Mouse (Mus musculus): ENCODE results near the gene Gm20765.
"Not testable (repeated sequence)": the region's sequence is repeated elsewhere in the genome, so short reads cannot be mapped to it uniquely, and the experiment has no call there.

Gene Gm20765

GRCm38 (mm10) chr10:104185233-104185632, at the start of gene Gm20765:
TSS of gene Gm20765 (plus strand) at chr10:104185533.
- not testable (repeated sequence) for DNase-seq (ENCODE audit: low spot score in 2 of 2)

- DNase-seq (ENCODE audit: low spot score in 2 of 2), result not testable (repeated sequence)
Measured at GRCm38 (mm10) chr10:104142687-104143086, 42.6 kb upstream of the Gm20765 start, which contains the start of gene Gm21293. TSS of gene Gm21293 (plus strand) at chr10:104142987.

- DNase-seq (ENCODE audit: low spot score in 2 of 2), result not testable (repeated sequence)
Measured at GRCm38 (mm10) chr10:104151197-104151596, 34.1 kb upstream of the Gm20765 start, which contains the start of gene Gm6763. TSS of gene Gm6763 (plus strand) at chr10:104151497.

- DNase-seq (ENCODE audit: low spot score in 2 of 2), result not testable (repeated sequence)
Measured at GRCm38 (mm10) chr10:104159706-104160105, 25.6 kb upstream of the Gm20765 start, which contains the start of gene Gm8764. TSS of gene Gm8764 (plus strand) at chr10:104160006.

GRCm38 (mm10) chr10:104168215-104168614, 17.1 kb upstream of the Gm20765 start, which contains the start of gene Gm21304:
TSS of gene Gm21304 (plus strand) at chr10:104168515.
- not testable (repeated sequence) for DNase-seq (ENCODE audit: low spot score in 2 of 2)

- DNase-seq (ENCODE audit: low spot score in 2 of 2), result not testable (repeated sequence)
Measured at GRCm38 (mm10) chr10:104176724-104177123, 8.6 kb upstream of the Gm20765 start, which contains the start of gene Gm21312. TSS of gene Gm21312 (plus strand) at chr10:104177024.

GRCm38 (mm10) chr10:104193742-104194141, 8.4 kb downstream of the Gm20765 start, which contains the start of gene Gm4340:
TSS of gene Gm4340 (plus strand) at chr10:104194042.
- DNase-seq (ENCODE audit: low spot score in 2 of 2), result not testable (repeated sequence)

- no peak for DNase-seq (ENCODE audit: low spot score in 2 of 2)
Measured at GRCm38 (mm10) chr10:104209655-104210054, 24.3 kb downstream of the Gm20765 start.

- no peak for DNase-seq (ENCODE audit: low spot score in 2 of 2)
Measured at GRCm38 (mm10) chr10:104210268-104210990, 25.1 kb downstream of the Gm20765 start.

GRCm38 (mm10) chr10:104214527-104214926, 29.2 kb downstream of the Gm20765 start:
- no peak for DNase-seq (ENCODE audit: low spot score in 2 of 2)

- DNase-seq (ENCODE audit: low spot score in 2 of 2), result no peak
Measured at GRCm38 (mm10) chr10:104220303-104221021, 35.1 kb downstream of the Gm20765 start.

Measured in spleen, postnatal 36 days (tissue).